Mouse (Mus musculus) small intestine, adult 2 months (tissue): ENCODE measurements around the gene Fads2.

Experiments
- CTCF ChIP-seq: fragments of 200-500 bp; IDR thresholded peaks from 2 replicates; pipeline ENCODE4 v1.5.1; 2012; ENCODE audit warnings: low read depth, mild to moderate bottlenecking, control low read depth, inconsistent platforms, low read length, moderate library complexity, mixed read lengths; ENCODE audit not compliant: insufficient replicate concordance, insufficient read length; ENCODE audit errors: extremely low read depth
- POLR2A ChIP-seq: fragments of 200-500 bp; IDR thresholded peaks from 2 replicates; pipeline ENCODE4 v1.6.1; 2012; ENCODE audit warnings: low read depth, mild to moderate bottlenecking, control low read depth, inconsistent platforms, low read length, moderate library complexity

DNA sequence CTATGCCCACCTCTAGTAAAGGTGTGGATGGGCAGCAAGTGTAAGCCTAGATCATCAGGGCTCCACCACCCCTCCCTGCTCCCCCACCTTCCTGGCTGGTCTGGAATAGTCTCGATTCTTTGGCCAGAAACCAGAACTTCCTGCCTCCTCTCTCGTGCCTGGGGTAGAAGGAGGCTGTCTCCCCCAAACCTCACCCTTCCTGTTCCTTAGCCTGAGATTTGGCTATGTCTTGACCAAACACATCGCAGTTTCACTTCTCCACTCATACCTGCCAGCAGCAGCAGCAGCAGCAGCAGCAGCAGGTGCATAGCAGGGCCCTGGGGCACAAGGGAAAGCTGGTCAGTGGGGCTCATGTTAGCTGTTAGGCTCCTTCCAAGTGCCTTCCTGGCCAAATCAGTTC lies 54.6 kb downstream of the Fads2 start:
- TF ChIP-seq CTCF (no peak), POLR2A (no peak)
